Mouse (Mus musculus) liver, embryonic 11.5 days (tissue): ENCODE data around the gene Ccdc28b. TPM values are rescaled to one million over a fixed set of nuclear protein-coding genes. Genes with fewer than 3 reads are reported as not detected.

Experiments
- ATAC-seq: fragments of 200-750 bp; cut with Nextera tagmentation; replicated peaks from 2 replicates; pipeline ENCODE4 v1.8.0; 2017; ENCODE audit warnings: moderate number of reproducible peaks, mild to moderate bottlenecking, moderate TSS enrichment, moderate library complexity; ENCODE audit not compliant: low FRiP score
- DNase-seq: peaks from one replicate; pipeline ENCODE4 v3.0.0-alpha.2; 2017; ENCODE audit warnings: low spot score
- H3K27ac ChIP-seq: fragments of 300-500 bp; sonication (generic); 2 replicates; pipeline ENCODE4 v1.5.1; 2014; ENCODE audit warnings: mild to moderate bottlenecking, low read depth, low read length, control low read depth
- H3K27me3 ChIP-seq: fragments of 300-500 bp; sonication (generic); replicated peaks from 2 replicates; pipeline ENCODE4 v1.6.1; 2014; ENCODE audit warnings: low read length, mixed read lengths; ENCODE audit not compliant: control insufficient read depth, insufficient read depth
- H3K36me3 ChIP-seq: fragments of 300-500 bp; sonication (generic); 2 replicates; pipeline ENCODE4 v1.6.1; 2014; ENCODE audit warnings: mild to moderate bottlenecking, low read length, moderate library complexity, mixed read lengths; ENCODE audit not compliant: control insufficient read depth, insufficient read depth
- H3K4me1 ChIP-seq: fragments of 300-500 bp; sonication (generic); replicated peaks from 2 replicates; pipeline ENCODE4 v1.6.1; 2014; ENCODE audit warnings: low read length, mixed read lengths; ENCODE audit not compliant: control insufficient read depth, insufficient read depth
- H3K4me2 ChIP-seq: fragments of 300-500 bp; sonication (generic); 2 replicates; pipeline ENCODE4 v1.6.1; 2014; ENCODE audit warnings: mild to moderate bottlenecking, control low read depth, moderate library complexity
- H3K4me3 ChIP-seq: fragments of 300-500 bp; sonication (generic); 2 replicates; pipeline ENCODE4 v1.5.1; 2014; ENCODE audit warnings: low read depth, low read length, control low read depth
- H3K9ac ChIP-seq: fragments of 300-500 bp; sonication (generic); 2 replicates; pipeline ENCODE4 v1.6.1; 2014; ENCODE audit warnings: low read depth, low read length, control low read depth
- H3K9me3 ChIP-seq: fragments of 300-500 bp; sonication (generic); 2 replicates; pipeline ENCODE4 v1.6.1; 2016; ENCODE audit warnings: low read length, inconsistent platforms, mixed read lengths; ENCODE audit not compliant: control insufficient read depth
- WGBS: fragments of 180-500 bp; shearing (Covaris S2); extraction: QIAGEN DNeasy Blood & Tissue Kit; methylation state at CpG from one replicate; pipeline ENCODE4 v1.1.7; 2014; 5-methylcytosine and 5-hydroxymethylcytosine counted together
- polyA plus RNA-seq: library from polyadenylated mRNA; unstranded; fragments of >200 nt; fragmentation: Nextera tagmentation; extraction: Ambion mirVana; gene quantifications from 2 replicates; pipeline ENCODE4 v1.2.1, GENCODE M21; 2014

Gene Ccdc28b
- polyA plus RNA-seq, 1 experiment from 2014 or later = 33.1 TPM

DNA sequence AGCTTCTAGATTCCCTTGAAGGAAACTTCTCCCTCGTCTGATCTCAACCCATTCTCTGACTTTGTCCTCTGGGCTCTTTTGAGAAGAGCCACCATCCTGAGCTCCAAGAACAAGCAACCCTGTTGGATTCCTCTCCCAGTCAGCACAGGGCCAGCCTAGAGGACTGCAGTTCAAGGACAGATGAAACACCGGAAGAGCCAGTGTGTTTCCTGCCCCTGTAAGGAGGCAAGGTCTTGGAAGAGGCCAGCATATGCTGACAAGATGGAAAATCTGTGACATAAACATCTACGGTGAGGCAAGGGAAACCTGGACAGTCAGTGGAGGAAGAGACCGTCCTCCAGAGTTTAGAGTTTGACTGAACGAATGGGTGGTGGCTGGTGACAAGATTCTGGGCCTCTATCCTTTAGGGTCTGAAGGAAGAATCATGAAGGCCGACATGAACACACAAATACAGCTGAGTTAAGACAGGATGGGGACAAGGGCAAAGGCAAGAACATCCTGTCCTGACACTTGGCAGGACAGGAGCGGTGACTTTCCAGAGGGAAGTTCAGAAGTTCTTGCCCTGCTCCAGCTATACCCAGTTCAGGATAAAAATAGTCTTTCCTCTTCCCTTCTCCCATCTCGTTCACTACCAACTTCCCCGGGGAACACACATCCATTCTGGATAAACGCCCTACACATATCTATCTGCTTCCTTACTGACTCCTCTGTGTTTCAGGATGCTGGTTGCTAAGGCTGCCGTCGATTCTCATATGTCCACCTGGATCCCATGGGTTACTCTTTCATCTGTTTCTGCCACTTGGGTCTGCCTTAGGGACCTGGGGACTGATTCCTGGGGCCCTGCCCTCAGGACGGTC lies 51.3 kb downstream of the Ccdc28b start:
- H3K27ac ChIP-seq = peak overlapping the region; percentile 53; the same call in 1 of the 2 replicates
- H3K9ac ChIP-seq = no peak overlapping the region
- 72% methylated on average over 13 of the region's 13 CpGs for WGBS
- no peaks in the 10 kb centered on the region for H3K27me3 ChIP-seq
- no peaks in the 10 kb centered on the region for H3K9me3 ChIP-seq
- ATAC-seq (no peak), DNase-seq (no peak)
- H3K4me1 ChIP-seq = peaks cover 4% of the 10 kb centered on the region
- H3K4me2 ChIP-seq = no peak overlapping the region
- no peak overlapping the region for H3K4me3 ChIP-seq
- no peaks in the 10 kb centered on the region for H3K36me3 ChIP-seq

DNA sequence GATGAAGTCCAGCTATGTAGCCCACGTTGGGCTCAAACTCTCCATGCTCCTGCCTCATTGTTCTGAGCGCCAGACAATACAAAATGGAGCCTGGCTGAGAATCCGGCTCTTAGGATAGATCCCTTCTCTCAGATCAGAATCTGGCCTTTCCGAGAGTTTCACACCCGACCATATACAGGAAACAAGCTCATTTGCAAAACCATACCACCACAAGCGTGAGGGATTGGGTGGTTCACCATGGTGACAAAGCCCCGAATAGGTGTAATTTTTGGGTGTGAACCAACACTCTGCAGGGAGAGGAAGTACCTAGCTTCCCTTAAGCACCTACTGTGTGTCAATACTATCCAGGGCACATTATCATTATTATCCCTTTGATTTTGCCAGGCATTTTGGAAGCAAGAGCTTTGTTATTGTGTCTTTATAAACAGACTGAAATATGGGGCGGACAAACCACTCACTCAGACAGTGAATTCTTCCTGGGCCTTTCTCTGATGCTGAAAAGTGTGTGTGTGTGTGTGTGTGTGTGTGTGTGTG lies 52.1 kb downstream of the Ccdc28b start:
- DNase-seq (no peak), ATAC-seq (no peak)
- H3K27me3 ChIP-seq = no peaks in the 10 kb centered on the region
- no peak overlapping the region for H3K4me3 ChIP-seq
- H3K27ac ChIP-seq = no peak overlapping the region
- peaks cover 4% of the 10 kb centered on the region for H3K4me1 ChIP-seq
- H3K36me3 ChIP-seq = no peaks in the 10 kb centered on the region
- H3K9ac ChIP-seq = no peak overlapping the region
- 73% methylated on average over 8 of the region's 8 CpGs for WGBS
- H3K4me2 ChIP-seq = no peak overlapping the region
- H3K9me3 ChIP-seq = no peaks in the 10 kb centered on the region

GRCm38 (mm10) chr4:129570028-129570427 lies 53.7 kb downstream of the Ccdc28b start:
- Histone ChIP-seq H3K4me3 (no peak overlapping the region), H3K27ac (no peak overlapping the region), H3K36me3 (no peaks in the 10 kb centered on the region), H3K9ac (no peak overlapping the region), H3K9me3 (no peaks in the 10 kb centered on the region), H3K4me2 (no peak overlapping the region), H3K4me1 (peaks cover 1% of the 10 kb centered on the region), H3K27me3 (no peaks in the 10 kb centered on the region)
- no peak for DNase-seq
- no peak for ATAC-seq
- 81% methylated on average over 6 of the region's 6 CpGs for WGBS

Other genes with a start within 250 kb of the Ccdc28b start
- gene Zbtb8a, start 245.8 kb downstream of the Ccdc28b start, polyA plus RNA-seq = 4.2 and 4.8 TPM in 2 replicates
- 2.4 and 2.8 TPM in 2 replicates for gene Zbtb8b, start 183.1 kb downstream of the Ccdc28b start, polyA plus RNA-seq
- gene Bsdc1, start 162.4 kb downstream of the Ccdc28b start, polyA plus RNA-seq = 21.6 and 22.5 TPM in 2 replicates
- not detected in 2 replicates for gene Tssk3, start 132.9 kb downstream of the Ccdc28b start, polyA plus RNA-seq
- gene Fam229a, start 132.8 kb downstream of the Ccdc28b start, polyA plus RNA-seq = not detected in 2 replicates
- 388 and 395 TPM in 2 replicates for gene Marcksl1, start 110.4 kb downstream of the Ccdc28b start, polyA plus RNA-seq
- gene Hdac1, start 81.2 kb downstream of the Ccdc28b start, polyA plus RNA-seq = 215 and 223 TPM in 2 replicates
- gene Lck, start 50.3 kb downstream of the Ccdc28b start, polyA plus RNA-seq = 5.5 and 6.0 TPM in 2 replicates
- 9.2 and 9.3 TPM in 2 replicates for gene Fam167b, start 45.4 kb downstream of the Ccdc28b start, polyA plus RNA-seq
- gene Eif3i, start 23.3 kb downstream of the Ccdc28b start, polyA plus RNA-seq = 329 and 341 TPM in 2 replicates
- 207 and 228 TPM in 2 replicates for gene Tmem234, start 23.3 kb downstream of the Ccdc28b start, polyA plus RNA-seq
- 0.57 and 1.5 TPM in 2 replicates for gene Dcdc2b, start 9.7 kb downstream of the Ccdc28b start, polyA plus RNA-seq
- 23.6 and 25.3 TPM in 2 replicates for gene Iqcc, start 4.8 kb downstream of the Ccdc28b start, polyA plus RNA-seq
- 70.6 and 76.7 TPM in 2 replicates for gene Txlna, start 17.1 kb upstream of the Ccdc28b start, polyA plus RNA-seq
- 11.7 and 12.6 TPM in 2 replicates for gene Kpna6, start 48.8 kb upstream of the Ccdc28b start, polyA plus RNA-seq
- 24.1 and 24.7 TPM in 2 replicates for gene Tmem39b, start 72.9 kb upstream of the Ccdc28b start, polyA plus RNA-seq
- 78.4 and 83.3 TPM in 2 replicates for gene Khdrbs1, start 118.4 kb upstream of the Ccdc28b start, polyA plus RNA-seq
- 279 and 298 TPM in 2 replicates for gene Ptp4a2, start 187.3 kb upstream of the Ccdc28b start, polyA plus RNA-seq